Mouse (Mus musculus) kidney, adult 2 months (tissue): ENCODE measurements at regions not wholly inside any gene's neighbourhood (a gene's known extent, or its start where the extent isn't known, plus 50 kb on each side); places are given as distances from the start of the nearest gene placed in this dataset.

Experiments used
- CTCF ChIP-seq: fragments of 200-500 bp; conservative IDR thresholded peaks from 2 replicates; pipeline ENCODE4 v1.5.1; 2011; ENCODE audit warnings: low read depth, mild to moderate bottlenecking, control low read depth, low read length, moderate library complexity, mixed read lengths; ENCODE audit not compliant: insufficient read depth, insufficient read length
- POLR2A ChIP-seq: fragments of 200-500 bp; IDR thresholded peaks from one replicate; pipeline ENCODE4 v1.6.1; 2011; ENCODE audit warnings: low read depth, low read length, control low read depth

GRCm38 (mm10) chr10:98628191-98628590, 286.0 kb upstream of the Atp2b1 start:
- TF ChIP-seq POLR2A (no peak), CTCF (no peak)
